Mouse (Mus musculus) mammary gland, adult 2 months (tissue): ENCODE results near the gene Rasgrp2. TPM values are rescaled to one million over a fixed set of nuclear protein-coding genes. Genes with fewer than 3 reads are reported as not detected.

Experiments used
- polyA plus RNA-seq: library from polyadenylated mRNA; depleted of rRNA; stranded (reverse); fragments of >200 nt; gene quantifications from 2 replicates; pipeline ENCODE4 v1.2.3, GENCODE M21; 2012; ENCODE audit warnings: low replicate concordance; rRNA removed

Gene Rasgrp2
- polyA plus RNA-seq, result 172 and 331 TPM in 2 replicates

GRCm38 (mm10) chr19:6399285-6400095 is at the start of gene Rasgrp2:
Gene Rasgrp2 (plus strand): TSS chr19:6399340.

DNA sequence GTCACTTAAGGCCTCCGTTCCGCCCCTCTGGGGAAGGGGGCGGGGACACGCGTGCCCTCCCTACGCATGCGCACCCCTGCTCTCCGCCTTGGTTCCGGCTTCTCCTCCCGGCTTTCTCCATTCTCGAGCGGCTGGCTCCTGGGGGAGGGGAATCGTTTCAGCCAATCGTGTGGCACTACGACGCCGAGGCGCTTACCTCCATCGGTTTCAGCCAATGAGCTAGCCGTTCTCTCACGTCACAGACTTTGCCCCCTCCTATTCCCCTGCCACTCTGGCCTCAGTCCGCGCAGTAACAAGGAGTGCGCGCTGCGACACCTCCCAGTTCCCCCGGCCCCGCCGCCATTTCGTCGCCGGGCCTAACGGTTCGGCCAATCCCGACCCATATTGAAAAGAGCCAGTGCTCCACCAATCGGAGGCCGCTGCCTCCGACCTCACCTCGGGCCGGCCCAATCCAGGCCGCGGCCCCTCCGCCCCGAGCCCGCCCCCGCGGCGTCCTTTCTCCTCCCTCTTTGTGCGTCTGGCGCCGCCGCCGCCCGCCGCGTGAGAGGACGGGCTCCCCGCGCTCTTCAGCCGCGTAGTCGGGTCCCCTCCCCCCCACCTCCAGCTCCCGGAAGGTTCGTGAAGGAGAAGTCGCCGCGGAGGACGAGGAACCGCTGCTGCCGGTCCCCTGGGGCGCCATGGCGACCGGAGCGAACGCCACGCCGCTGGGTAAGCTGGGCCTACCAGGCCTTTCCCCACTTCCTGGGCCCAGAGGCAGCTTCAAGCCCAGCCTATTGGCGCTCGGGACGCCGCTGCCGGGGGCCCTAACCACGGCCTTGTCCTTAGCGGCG is 35.5 kb upstream of the Rasgrp2 start, which contains the start of gene Sf1:
Sf1 (plus strand) TSS at position 280 of the 830 bp plus-strand sequence.

GRCm38 (mm10) chr19:6384128-6384527 is 15.0 kb upstream of the Rasgrp2 start, which contains the start of gene Pygm:
Gene Pygm (plus strand): TSS chr19:6384399.

DNA sequence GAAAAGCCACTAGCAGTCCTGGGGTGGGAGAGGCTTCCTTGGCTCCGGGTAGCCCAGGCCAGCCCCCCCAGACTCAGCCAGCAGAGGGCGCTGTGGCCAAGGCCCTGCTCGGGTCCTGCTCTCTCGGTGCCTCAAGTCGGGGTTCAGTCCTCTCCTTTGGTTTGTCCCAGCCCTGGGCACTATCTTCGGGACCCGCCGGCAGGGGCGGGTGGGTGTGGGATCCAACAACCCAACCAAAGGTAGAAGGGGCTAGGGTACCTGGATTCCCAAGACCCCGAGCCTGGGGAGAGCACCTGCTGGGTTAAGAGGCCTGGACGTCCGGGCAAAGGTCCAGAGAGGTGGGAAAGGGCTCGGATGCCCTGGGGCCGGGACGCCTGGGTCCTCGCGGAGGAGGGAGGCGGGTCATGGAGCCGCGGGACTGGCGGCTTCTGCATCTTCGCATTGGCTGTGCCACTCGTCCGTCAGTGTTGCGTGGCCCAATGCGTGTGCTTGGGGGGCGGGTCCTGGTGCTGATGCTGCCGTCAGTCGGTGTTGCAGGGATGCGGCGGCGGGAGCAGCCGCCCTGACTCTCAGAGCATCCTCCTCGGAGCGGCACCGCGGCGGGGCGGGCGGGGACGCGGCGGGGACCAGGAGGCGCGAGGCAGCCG is 19.2 kb downstream of the Rasgrp2 start, which contains the start of gene Nrxn2:
Nrxn2 (plus strand) TSS at position 499 of the 647 bp plus-strand sequence.

Other genes starting within 250 kb of the Rasgrp2 start
- gene Majin, start 215.0 kb upstream of the Rasgrp2 start, polyA plus RNA-seq, result 0.11 TPM in 1 of 2 replicates, not detected in the other
- 0.78 and 1.8 TPM in 2 replicates for gene Gpha2, start 173.0 kb upstream of the Rasgrp2 start, polyA plus RNA-seq
- gene Ppp2r5b, start 163.5 kb upstream of the Rasgrp2 start, polyA plus RNA-seq, result 76.3 and 129 TPM in 2 replicates
- gene Atg2a, start 157.7 kb upstream of the Rasgrp2 start, polyA plus RNA-seq, result 50.4 and 85.0 TPM in 2 replicates
- 203 and 545 TPM in 2 replicates for gene Ehd1, start 122.6 kb upstream of the Rasgrp2 start, polyA plus RNA-seq
- 10.9 and 19.0 TPM in 2 replicates for gene Cdc42bpg, start 92.9 kb upstream of the Rasgrp2 start, polyA plus RNA-seq
- 43.7 and 71.6 TPM in 2 replicates for gene Men1, start 64.4 kb upstream of the Rasgrp2 start, polyA plus RNA-seq
- 179 and 444 TPM in 2 replicates for gene Map4k2, start 58.2 kb upstream of the Rasgrp2 start, polyA plus RNA-seq
- 102 and 381 TPM in 2 replicates for gene Sf1, start 35.6 kb upstream of the Rasgrp2 start, polyA plus RNA-seq
- gene Pygm, start 14.9 kb upstream of the Rasgrp2 start, polyA plus RNA-seq, result 4.9 and 1,127 TPM in 2 replicates
- gene Nrxn2, start 19.4 kb downstream of the Rasgrp2 start, polyA plus RNA-seq, result 1.6 and 3.3 TPM in 2 replicates
- 0.35 and 0.43 TPM in 2 replicates for gene Slc22a12, start 143.7 kb downstream of the Rasgrp2 start, polyA plus RNA-seq